Mouse (Mus musculus) cerebellum, adult 8-10 months (tissue): ENCODE data around the gene Alpk1.

Experiments
- DNase-seq: peaks from one replicate; pipeline ENCODE4 v3.0.0; 2022

The Alpk1 gene

DNA sequence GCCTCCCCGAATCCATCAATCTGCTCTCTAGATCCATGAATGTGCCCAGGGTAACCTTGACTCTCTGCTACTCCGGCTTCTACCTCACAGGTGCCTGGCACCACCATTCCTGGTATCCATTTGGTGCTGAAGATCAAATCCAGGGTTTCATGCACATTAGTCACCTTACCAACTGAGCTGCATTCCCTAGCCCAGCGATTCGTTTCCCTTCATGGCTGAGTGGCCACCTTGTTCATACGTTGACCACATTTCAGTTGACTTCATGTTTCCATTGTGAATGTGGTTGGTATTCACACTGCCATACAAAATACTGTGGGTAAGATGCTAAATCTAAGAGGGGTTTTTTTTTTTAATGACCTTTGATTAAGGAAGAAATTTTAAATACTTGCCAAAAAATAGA is 42.5 kb downstream of the Alpk1 start:
- DNase-seq = no peak

DNA sequence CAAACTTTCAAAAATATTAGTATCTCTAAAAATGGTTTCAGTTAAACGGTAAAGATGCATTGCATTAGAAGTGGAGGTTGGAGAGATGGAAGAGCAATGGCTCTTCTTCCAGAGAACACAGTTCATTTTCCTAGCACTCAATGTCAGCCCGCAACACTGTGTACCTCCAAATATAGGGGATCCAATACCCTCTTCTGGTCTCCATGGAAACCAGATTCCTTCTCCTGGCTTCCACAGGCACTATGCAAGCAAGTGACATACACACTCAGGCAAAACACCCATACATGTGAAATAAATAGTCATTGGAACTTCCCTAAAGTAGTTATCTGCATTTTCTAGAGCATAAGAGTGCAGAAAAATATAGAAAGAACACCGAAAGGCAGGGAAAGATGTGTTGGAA is 44.9 kb downstream of the Alpk1 start:
- DNase-seq = no peak

DNA sequence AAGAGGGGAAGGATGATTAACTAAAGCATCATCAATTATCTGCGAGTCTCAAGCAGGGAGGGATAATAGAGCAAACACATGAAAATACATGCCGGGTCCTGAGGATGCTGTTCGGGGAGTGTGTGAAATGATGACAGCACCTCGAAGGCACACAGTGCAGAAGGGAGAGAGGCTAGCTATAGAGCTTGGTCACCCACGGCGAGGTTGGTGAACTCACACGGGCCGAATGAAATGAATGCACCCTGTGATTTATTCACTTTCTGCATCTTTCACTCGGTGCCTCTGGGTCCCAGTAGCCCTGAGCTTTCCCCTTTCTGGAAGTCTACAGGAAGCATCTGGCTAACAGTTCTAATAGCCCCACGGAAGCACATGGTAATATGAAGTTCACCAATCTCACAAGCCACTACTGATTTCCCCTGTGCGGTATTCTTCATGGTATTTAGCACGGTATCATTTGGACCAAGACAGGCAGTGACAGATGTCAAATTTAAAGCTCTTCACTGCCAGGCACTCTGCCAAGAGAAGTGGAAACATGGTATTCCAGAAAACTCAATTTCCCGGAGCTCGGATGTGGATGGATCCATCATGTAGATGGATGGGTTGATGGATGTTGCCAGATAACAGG is 50.7 kb downstream of the Alpk1 start:
- no peak for DNase-seq

DNA sequence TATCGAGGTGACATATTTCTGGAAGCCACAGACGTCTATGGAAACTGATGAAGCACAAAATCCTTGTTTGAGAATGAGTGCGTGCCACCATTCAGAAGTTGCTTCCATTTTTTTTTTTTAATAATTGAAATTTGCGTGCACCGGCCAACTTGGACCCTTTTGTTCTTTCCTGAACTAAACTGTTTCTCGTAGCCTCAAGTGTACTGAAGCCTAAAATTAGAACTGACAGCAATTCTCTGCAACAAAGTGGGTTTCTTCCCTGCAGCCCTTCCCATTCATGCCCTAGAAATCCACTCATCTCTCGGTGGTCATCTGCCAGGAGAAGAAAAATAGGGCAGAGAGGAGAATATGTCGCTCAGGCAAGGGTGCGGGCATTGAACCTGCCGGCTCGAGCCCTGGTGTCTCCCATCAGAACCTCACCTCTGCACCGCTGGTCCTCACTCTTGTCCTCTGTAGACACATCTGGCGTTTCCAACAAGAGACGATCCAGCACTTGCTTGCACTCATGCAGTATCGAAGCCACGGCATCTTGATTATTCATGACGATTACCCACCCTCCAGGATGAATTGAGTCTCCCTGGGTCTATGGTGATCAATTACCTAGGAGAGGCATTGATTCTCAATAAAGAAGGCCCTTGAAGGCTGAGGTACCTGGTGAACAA is 51.3 kb downstream of the Alpk1 start:
- no peak for DNase-seq

DNA sequence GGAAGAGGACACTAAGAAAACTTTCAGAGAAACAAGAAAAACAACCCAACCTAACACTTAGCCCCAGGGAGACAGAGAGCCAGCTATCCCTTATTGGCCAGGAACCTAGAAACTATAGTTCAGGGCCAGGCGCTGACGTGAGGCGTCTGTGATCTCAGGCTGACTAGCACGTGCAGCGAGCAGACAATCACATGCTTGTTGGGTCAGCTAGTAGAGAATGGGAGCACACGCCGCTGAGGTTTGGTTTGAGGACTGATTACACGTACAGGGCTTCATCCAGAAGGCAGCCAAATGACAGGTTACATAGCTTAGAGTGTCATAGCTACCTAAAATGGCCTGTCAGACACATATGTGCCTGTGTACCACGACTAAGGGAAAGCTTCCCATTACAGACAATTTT is 52.3 kb downstream of the Alpk1 start:
- no peak for DNase-seq

DNA sequence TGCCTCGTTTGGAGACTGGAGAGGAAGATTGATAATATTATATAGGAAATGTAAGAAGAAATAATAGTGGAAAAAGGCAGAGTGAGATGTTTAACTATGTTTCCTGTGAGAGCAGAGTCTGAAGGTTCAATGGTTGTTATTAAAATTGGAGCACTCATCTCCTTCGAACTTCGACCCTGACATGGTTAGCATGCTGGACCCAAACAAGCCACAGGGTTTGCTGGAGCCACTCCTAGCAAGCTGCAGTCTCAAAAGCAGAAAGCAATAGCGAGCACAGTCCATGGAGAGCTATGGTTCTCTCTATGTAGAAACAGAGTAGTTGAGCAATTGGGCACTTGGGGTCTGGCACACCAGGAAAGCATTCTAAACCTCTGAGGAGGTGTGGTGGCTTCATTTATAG is 59.4 kb downstream of the Alpk1 start:
- DNase-seq = no peak

DNA sequence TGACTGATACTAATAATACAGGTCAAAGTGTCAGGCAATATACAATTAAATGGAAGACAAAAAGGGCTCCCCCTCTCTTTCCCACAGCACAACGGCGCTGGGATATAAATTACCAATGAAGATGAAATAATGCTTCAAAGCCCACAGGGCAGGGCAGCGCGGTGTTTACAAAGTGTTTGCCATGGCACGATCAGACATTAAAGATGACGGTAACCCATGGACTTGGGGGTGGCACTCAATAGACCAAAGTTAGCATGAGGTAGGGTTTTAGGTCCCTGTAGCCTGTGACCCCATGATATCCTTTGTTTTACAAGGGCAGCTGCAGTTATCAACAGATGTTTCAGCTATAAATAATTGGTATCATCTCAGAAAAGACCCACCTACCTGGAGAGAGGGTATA is 60.3 kb downstream of the Alpk1 start:
- DNase-seq = no peak

DNA sequence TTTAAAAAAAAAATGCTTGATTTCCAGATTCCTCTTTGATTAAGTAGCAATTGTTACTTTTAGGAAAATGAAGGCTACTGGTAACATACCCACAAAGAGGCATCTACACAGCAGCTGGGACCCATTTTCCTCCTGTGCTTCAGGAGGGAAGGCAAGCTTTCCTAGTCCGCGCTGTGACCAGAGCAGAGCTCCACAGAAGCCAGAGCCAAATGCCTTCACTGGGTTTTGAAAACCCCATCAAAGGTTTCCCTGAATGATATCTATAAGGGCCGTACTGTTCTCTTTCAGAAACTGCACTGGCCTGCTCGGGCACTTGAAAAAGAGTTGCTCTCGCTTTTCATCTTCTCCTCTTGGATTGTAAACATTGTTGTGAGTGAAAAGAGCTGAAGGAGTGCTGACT is 60.7 kb downstream of the Alpk1 start:
- DNase-seq = no peak

DNA sequence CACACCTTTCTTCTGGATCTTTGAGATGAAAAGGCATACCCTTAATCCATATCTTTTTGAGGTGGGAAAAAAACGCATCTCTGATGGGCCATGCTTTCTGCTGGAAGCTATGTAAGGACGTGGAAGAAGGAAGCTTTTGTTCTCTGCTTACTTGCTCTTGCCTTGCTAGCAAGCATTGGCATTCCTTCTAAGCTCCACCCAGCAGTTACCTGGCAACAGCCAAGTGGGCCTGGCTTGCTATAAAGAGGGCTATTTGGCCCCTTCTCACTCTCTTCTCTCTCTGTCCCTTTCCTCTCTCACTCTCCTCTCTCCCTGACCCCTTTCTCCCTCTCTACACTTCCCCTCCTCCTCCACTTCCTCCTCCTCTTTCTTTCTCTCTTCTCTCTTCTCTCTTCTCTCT is 63.6 kb downstream of the Alpk1 start:
- no peak for DNase-seq

DNA sequence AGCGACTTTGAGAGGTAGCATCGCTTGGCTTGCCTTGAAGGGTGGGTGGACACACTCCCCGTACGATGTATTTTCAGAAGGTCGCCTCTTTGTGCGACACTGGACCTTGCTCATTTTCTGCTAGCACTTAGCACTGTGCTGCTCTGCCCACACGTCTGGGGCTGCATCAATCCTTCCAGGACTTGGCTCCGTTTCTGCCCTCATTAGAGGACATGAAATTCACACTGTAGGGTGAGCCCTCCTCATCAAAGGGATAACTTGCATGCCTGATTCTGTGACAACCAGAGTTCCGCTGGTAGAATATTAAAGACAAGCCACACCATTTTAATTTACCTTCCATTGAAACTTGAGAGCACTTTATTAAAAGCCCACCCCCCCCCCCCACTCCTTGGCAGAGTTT is 67.2 kb downstream of the Alpk1 start:
- DNase-seq = no peak

DNA sequence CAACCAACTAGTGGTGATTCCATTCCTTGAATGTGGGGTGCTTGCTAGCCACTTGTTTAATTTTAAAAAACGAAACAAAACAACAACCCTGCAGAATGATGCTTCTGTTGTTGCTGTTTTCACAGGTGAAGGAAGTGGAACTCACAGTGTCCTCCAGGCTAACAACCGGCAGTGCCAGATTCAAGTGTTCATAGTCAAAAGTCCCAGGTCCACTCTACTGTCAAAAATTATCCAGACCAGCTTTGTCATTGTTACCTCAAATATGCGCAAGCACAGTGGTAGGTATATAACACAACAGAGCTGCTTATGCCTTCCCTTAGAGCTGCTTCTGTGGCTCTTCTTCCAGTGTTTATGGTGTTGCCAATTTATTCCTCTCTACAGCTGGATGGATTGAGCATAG is 68.8 kb downstream of the Alpk1 start:
- DNase-seq = no peak

DNA sequence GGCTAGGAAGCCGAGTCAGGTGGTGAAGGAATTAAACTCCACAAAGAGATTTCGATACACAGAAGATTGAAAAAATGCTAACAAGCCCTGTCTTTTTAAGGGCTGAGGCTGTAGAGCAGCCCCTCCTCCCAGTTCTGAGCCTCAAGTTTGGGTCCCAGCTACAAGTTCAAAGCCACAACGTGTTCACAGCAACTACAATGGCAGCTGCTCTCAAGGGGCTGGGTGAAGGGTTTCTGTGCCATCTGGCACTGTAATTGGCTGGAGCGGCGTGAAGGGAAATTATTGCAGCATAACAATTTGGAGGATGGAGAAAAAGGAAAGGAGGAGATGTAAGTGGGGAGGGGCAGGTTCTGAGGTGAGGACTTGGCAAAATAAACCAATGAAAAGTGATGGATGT is 73.2 kb downstream of the Alpk1 start:
- DNase-seq = no peak

DNA sequence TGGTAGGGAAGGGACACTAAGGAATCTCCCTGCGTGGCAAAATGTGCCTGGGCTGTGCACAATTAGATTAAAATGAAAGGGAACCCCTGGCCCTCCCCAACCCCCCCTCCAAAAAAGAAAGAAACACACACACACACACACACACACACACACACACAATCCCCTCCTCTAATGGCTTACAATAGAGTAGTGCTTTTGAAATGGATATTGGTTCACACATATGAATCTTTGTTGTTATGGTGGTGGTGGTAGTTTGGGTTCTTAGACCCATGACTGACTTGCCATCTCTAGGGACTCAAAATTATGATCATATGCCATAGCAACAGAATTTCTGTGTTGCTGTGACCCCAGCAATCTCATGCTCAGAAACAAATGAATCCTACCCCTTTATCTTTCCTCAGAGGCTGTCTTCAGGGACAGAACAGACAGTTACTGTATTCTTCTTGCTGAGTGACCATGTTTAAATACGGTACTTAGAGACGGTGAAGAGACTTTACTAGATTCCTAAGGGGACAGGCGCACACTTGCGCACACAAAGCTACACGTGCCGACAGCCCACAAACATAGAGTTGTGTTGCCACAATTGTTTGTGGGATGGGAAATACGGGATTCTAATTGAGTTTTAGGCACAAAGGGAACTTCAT is 73.8 kb downstream of the Alpk1 start:
- DNase-seq = no peak

DNA sequence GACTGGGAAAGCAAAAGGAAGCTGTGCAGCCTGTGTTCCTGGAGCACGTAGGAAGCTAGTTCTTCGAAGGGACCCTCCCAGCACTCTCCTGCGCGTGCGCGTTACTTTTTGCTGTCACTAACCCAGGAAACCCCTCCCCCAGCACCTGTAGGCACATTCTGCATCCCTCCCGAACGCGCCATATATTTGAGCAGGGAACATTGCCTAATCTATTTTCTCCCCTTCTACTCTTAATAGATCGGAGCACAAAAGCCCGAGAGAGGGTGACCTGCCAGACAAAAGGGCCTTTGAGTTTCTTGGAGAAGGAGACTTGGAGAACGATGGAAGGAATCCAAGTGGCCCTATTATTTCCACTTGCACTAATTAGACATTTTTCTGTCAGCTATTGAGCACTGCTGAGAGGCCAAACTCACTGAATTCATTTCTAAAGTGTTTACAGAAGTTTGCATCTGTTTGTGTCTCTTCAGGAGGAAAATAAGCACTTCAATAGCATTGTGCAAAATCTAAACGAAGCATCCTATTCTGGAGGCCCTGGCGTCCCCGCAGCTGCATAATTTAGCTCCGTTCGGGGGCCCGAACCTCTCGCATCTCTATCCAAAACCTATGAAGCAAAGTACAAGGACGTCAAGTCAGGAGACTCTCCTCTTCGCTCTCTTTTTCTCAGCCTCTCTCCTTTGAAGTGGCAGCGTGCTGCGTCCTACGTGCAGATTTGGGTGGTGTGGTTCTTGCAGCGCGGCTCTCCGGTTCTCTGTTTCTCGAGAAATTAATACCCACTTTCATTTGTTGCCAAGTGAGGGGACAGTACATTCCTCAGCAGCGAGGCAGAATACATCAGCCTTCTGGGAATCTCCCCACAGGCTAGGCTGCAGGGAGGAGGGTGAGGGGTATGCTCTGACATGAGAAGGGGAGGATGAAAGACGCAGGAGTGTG is 74.5 kb downstream of the Alpk1 start:
- no peak for DNase-seq

DNA sequence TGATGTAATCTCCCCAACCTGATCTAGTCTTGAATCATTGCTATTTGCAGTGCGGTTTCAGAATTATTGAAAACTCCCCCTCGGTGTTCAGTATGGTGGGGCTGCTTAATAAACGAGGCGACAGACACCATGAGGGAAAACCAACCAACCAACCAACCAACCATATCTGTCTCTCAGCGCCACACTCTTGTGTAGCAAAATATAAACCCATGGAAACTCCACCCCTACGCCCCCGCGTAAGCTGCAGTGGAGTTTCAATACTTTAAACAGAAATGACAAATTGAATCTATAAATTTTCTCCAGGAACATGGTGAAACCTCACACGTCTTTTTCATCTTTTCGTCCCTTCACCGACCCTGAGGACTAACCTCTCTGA is 75.2 kb downstream of the Alpk1 start:
- no peak for DNase-seq

DNA sequence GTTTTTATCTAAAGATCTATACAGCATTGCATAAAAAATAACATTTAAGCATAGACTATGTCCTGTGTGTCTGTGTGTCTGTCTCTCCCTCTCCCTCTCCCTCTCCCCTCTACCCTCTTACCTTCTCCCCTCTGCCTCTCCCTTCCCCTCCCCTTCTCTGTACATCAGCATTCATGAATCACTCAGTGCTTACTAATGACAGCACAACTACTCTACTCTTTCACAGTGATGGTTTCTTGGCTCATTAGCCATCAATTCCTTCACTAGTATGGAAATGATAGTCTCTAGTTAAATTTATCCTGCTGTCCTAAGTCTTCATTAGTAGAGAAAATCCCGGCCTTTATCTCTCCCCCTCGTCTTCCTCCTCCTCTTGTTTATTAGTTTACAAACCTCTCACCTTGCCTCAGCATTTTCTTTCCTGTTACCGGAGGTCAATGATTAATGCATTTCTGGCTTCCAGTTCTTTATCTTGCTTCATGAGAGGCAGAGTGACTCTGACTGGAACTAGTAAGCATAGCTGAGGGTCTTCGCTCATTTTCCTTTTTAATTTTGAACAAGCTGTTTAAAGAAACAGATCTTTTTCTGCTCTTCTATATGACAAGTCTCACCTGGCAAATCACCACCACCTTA is 79.0 kb downstream of the Alpk1 start:
- DNase-seq = no peak

DNA sequence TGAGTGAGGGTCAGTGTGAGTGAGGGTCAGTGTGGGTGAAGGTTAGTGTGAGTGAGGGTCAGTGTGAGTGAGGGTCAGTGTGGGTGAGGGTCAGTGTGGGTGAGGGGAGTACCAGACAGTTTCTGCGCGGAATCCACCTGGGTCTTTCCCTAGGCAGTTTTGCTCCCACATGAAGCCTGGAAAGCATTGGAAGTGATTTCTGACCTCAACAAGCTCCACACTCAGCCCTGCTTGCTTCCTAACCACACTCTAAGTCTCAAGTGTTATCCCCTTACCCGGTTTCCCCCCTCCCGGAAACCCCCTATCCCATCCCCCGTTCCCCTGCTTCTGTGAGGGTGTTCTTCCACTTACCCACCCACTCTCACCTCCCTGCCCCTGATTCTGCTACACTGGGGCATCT is 81.7 kb downstream of the Alpk1 start:
- DNase-seq = no peak

DNA sequence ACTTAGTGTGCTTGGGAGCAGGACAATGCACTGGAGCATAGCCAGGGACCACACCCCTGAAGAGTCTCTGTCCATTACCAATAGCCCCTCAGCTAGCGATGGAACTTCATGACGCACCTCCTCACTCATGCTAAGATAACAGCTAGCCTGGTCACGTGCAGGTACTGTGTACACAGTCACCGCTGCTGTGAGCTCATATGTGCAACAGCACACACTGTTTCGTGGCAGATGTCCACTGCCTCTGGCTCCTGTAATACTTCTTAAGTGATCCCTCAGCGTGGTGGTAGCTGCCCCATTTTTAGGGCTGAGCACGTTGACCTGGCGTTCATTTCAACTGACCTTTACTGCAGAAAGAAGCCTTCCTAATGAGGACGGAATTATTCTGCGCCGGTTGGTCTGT is 83.8 kb downstream of the Alpk1 start:
- no peak for DNase-seq

DNA sequence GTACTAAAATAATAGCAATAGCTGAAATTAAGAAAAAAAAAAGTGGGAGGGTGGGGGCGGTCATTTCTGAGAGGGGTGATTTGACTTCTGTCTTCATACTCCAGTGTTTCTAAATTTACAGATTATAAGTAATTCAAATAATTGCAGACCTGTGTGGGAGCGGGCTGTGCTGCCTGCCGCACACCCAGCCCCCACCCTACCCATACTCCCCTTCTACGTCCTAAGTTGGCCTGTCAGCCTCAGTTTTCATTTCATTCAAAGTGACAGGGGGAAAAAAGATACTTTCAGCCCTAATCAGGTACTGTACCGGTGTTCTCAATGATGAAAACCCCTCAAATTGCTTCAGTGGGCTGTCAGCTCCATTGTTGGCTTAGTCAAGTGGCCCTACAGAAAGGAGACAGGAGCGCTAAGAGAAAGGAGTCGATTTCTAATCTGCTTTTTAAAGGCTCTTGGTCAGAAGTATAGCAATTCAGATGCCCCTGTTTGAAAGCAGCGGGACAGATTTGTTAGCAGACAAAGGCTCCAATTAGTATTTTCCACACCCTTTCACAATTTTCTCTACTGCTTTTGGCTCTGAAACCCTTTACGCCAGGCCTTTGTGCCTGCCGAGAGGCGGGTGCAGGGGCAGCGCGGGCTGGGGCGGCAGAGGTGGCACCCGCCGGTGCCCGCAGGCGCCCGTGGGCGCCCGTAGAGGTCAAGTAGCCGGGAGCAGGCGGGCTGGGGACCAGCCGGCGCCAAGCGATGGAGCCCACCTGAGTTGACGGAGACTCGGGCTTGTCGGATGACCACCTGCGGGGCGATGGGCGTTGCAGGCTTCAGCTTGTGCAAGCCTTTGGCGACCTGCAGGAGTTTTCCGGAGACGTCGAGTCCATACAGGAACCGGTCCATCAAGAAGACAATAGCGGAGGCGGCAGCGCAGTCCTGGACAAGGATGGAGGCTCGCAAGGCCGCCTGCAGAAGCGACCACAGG is 85.2 kb downstream of the Alpk1 start:
- DNase-seq = no peak

DNA sequence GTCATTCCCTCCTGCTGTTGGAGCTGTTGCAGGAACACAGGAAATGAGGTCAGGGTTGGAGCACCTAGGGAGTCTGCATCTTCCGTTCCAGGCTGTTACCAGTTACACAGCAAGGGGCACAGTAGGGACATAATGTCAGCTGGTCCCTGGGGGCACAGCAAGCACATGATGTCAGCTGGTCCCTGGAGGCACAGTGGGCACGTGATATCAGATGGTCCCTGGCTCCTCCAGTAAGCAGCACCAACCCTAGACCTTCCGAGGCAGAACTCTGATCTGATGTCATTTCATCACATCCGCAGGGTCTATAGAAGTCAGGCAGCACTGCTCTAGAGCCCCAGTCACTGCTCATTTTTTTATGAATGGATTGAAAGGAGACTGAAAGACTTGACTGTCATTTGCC is 89.1 kb downstream of the Alpk1 start:
- no peak for DNase-seq

DNA sequence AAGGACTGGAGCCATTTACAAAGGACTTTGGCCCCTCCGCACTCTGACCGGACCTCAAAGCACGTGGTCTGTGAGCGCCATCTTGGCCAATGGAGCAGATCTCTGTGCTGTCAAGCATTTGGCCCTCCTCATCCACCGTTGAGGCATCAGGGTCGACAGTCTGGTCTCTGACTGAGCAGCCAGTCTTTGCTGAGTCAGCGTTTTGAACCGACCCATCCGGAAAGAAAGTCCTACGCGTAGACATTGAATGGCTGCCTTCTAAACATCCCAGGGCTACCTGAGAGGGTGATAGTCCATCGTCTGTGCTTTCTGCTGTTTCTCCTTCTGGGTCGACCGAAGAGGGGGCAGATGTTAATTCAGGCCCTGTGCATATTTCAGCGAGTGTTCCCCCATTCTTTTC is 100.6 kb downstream of the Alpk1 start:
- no peak for DNase-seq
